Mouse (Mus musculus) limb, embryonic 11.5 days (tissue): ENCODE measurements at regions not wholly inside any gene's neighbourhood (a gene's known extent, or its start where the extent isn't known, plus 50 kb on each side); places are given as distances from the start of the nearest gene placed in this dataset.

Experiments used
- ATAC-seq: fragments of 200-750 bp; cut with Nextera tagmentation; 2 replicates; pipeline ENCODE4 v1.8.0; 2017; ENCODE audit warnings: low read depth; ENCODE audit not compliant: insufficient number of reproducible peaks, low FRiP score, low TSS enrichment
- DNase-seq: peaks from one replicate; pipeline ENCODE4 v3.0.0-alpha.2; 2015; ENCODE audit warnings: low spot score
- H3K27ac ChIP-seq: fragments of 300-500 bp; sonication (generic); replicated peaks from 2 replicates; pipeline ENCODE4 v1.5.1; 2014; ENCODE audit warnings: low read depth, mild to moderate bottlenecking, low read length
- H3K27me3 ChIP-seq: fragments of 300-500 bp; sonication (generic); 2 replicates; pipeline ENCODE4 v1.6.1; 2014; ENCODE audit warnings: mild to moderate bottlenecking, low read length, mixed read lengths; ENCODE audit not compliant: control insufficient read depth, insufficient read depth
- H3K36me3 ChIP-seq: fragments of 300-500 bp; sonication (generic); 2 replicates; pipeline ENCODE4 v1.6.1; 2014; ENCODE audit warnings: mild to moderate bottlenecking, low read length, moderate library complexity, mixed read lengths; ENCODE audit not compliant: control insufficient read depth, insufficient read depth
- H3K4me1 ChIP-seq: fragments of 300-500 bp; sonication (generic); 2 replicates; pipeline ENCODE4 v1.6.1; 2014; ENCODE audit warnings: low read length, mixed read lengths; ENCODE audit not compliant: control insufficient read depth, insufficient read depth
- H3K4me2 ChIP-seq: fragments of 300-500 bp; sonication (generic); 2 replicates; pipeline ENCODE4 v1.6.1; 2014; ENCODE audit warnings: low read depth, mild to moderate bottlenecking, moderate library complexity; ENCODE audit not compliant: severe bottlenecking
- H3K4me3 ChIP-seq: fragments of 300-500 bp; sonication (generic); 2 replicates; pipeline ENCODE4 v1.5.1; 2014; ENCODE audit warnings: low read depth, low read length
- H3K9ac ChIP-seq: fragments of 300-500 bp; sonication (generic); 2 replicates; pipeline ENCODE4 v1.6.1; 2014; ENCODE audit warnings: mild to moderate bottlenecking, low read length
- H3K9me3 ChIP-seq: fragments of 300-500 bp; sonication (generic); 2 replicates; pipeline ENCODE4 v1.6.1; 2016; ENCODE audit warnings: low read length; ENCODE audit not compliant: control insufficient read depth
- WGBS: fragments of 180-500 bp; shearing (Covaris S2); extraction: QIAGEN DNeasy Blood & Tissue Kit; methylation state at CpG from one replicate; pipeline ENCODE4 v1.1.7; 2014; 5-methylcytosine and 5-hydroxymethylcytosine counted together

DNA sequence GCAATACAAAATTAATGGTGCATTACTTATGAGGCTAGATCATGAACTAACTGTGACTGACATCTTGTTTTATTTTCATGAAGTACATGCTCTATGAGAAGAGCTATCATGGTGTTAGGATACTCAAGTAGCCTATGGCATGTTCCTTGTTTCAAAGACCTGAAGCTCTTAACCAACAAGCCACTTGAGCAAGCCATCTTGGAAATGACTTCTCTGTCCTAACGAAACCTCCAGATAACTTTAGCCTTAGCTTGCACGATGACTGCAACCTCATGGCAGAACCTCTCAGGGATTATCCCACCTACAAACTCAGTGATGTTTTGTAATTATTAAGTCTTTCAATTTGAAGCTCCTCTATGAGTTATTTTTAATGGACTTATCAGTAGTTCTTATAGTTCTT is 362.3 kb upstream of the Marcks start:
- ATAC-seq (no peak), DNase-seq (no peak)
- no peaks in the 10 kb centered on the region for H3K4me1 ChIP-seq
- no peaks in the 10 kb centered on the region for H3K9me3 ChIP-seq
- H3K36me3 ChIP-seq = no peaks in the 10 kb centered on the region
- 92% methylated on average over 2 of the region's 2 CpGs for WGBS
- no peak overlapping the region for H3K27ac ChIP-seq
- H3K27me3 ChIP-seq = no peaks in the 10 kb centered on the region
- H3K4me3 ChIP-seq = no peak overlapping the region
- no peak overlapping the region for H3K9ac ChIP-seq
- H3K4me2 ChIP-seq = no peak overlapping the region

DNA sequence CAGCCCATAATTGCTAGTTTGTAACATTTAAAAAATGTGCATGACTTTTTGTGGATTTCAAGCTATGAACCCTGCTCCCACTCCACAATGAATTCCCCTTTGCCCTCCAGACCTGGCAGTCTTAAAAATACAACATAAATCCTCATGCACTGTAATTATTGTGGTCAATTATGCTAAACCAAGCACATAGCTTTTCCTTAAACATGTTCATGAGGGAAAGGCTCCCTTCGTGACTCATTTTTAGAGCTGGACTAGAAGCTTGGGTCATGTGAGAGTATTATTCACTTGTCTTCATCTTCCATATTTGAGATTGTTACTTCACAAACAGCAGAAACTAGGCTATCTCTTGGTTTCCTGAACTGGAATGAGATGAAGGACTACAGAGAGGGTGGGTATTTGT is 356.7 kb upstream of the Marcks start:
- H3K27ac ChIP-seq = no peak overlapping the region
- 72% methylated on average over 1 of the region's 1 CpGs for WGBS
- no peak overlapping the region for H3K4me3 ChIP-seq
- DNase-seq (no peak), ATAC-seq (no peak)
- H3K9me3 ChIP-seq = no peaks in the 10 kb centered on the region
- no peaks in the 10 kb centered on the region for H3K36me3 ChIP-seq
- H3K4me1 ChIP-seq = no peaks in the 10 kb centered on the region
- no peaks in the 10 kb centered on the region for H3K27me3 ChIP-seq
- no peak overlapping the region for H3K4me2 ChIP-seq
- no peak overlapping the region for H3K9ac ChIP-seq

DNA sequence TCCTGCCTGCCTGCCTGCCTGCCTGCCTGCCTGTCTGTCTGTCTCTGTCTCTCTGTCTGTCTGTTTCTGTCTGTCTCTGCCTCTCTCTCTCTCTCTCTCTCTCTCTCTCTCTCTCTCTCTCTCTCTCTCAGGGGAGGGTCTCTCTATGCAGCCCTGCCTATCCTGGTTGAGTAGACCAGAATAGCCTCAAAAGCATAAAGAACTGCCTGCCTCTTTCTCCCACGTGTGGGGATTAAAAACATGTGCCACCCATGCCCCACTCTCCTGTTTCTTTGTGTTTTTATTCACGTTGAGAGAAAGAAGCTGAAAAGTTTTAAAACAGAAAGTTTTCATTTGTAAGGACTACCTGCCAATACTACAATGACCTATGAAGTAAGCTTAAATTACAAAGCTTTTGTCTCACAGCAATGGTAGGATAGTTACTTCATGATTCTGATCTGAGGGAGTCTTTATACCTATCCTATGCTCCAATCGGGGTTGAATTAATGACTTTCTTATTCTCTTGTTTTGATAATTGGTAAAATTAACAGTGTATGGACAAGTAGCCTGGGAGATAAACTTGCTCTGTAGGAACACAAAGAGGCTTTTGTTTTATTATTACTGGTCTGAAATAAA is 355.9 kb upstream of the Marcks start:
- no peak overlapping the region for H3K27ac ChIP-seq
- no peak for DNase-seq
- no peaks in the 10 kb centered on the region for H3K9me3 ChIP-seq
- H3K4me1 ChIP-seq = no peaks in the 10 kb centered on the region
- ATAC-seq = no peak
- 41% methylated on average over 3 of the region's 3 CpGs for WGBS
- no peaks in the 10 kb centered on the region for H3K27me3 ChIP-seq
- H3K4me2 ChIP-seq = no peak overlapping the region
- H3K36me3 ChIP-seq = no peaks in the 10 kb centered on the region
- no peak overlapping the region for H3K4me3 ChIP-seq
- no peak overlapping the region for H3K9ac ChIP-seq

DNA sequence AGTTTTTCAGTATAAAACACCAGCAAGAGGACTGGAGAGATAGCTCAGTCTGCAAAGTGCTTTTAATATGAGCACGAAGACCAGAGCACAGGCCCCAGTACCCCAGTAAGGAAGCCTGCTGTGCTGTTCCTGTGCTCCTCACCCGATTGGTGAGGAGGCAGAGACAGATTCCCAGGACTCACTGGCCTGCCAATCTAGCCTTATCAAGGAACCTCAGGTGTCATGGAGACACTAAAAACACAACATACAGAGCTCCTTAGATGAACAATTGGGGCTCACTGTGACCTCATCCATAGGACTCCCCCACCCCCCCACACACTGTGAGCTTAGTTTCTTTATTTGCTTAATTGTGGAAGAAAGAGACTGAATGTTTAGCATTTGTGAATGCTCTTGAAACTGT is 355.4 kb upstream of the Marcks start:
- WGBS = 54% methylated on average over 2 of the region's 2 CpGs

DNA sequence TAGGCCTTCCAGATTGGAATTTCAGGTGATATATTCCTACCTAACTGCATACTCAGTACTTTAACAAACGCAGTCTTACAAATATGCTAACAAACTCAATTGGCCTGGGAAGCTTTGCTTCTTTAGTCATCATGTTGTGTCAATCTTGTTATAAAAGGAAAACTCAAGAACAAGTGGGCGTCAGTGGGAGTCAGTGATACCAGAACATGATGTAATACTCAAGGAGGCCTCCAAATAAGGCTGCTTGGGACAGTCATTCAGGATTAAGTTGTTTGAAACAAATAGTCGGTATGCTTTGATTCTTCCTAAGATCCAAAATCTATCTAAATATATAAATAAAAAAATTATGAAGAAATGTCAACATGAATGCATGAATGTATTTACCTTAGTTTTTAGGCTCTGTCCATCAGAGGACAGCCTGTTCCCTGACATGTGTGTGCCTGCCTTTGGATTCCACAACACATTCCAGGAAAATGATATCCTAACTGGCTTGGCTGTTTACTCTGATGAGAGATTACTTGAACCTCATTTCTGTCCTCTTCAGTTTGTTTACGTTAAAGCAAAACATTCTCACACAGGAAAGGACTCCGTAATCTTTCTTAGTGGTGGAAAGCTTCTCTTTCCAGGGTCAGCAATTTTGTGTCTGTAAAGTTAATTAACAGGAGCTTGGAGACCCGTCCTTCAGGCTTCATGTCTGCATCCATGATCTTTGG is 345.7 kb upstream of the Marcks start:
- Histone ChIP-seq H3K27ac (no peak overlapping the region), H3K4me3 (no peak overlapping the region), H3K4me1 (no peaks in the 10 kb centered on the region), H3K36me3 (no peaks in the 10 kb centered on the region), H3K27me3 (no peaks in the 10 kb centered on the region), H3K9me3 (no peaks in the 10 kb centered on the region), H3K4me2 (no peak overlapping the region), H3K9ac (no peak overlapping the region)
- DNase-seq (no peak), ATAC-seq (no peak)
- WGBS = 81% methylated on average over 6 of the region's 6 CpGs

More for the DNA sequence above, 355.4 kb upstream of the Marcks start:
- no peak for ATAC-seq
- no peak for DNase-seq
- H3K4me3 ChIP-seq = no peak overlapping the region
- no peak overlapping the region for H3K27ac ChIP-seq
- H3K9me3 ChIP-seq = no peaks in the 10 kb centered on the region
- no peaks in the 10 kb centered on the region for H3K36me3 ChIP-seq
- H3K27me3 ChIP-seq = no peaks in the 10 kb centered on the region
- no peaks in the 10 kb centered on the region for H3K4me1 ChIP-seq
- H3K4me2 ChIP-seq = no peak overlapping the region
- H3K9ac ChIP-seq = no peak overlapping the region

DNA sequence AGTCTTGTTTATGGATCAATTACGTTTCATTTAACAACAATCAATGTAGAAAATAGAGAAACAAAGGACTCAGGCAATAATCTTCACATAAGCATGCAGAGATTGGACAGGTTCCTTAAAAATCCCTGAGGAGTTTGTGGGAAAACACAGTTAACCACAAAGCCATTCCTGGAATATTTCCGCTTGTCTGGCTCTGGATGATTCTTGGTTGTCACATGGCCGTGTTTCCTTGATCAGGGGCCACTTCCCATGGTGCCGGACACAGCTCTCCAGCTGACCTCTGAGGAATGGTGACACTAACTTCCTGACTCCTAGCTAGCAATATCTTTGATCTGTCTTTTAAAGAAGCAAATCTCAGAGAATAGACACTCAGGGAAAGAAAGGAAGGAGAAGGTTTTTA is 344.8 kb upstream of the Marcks start:
- Histone ChIP-seq H3K36me3 (no peaks in the 10 kb centered on the region), H3K9me3 (no peaks in the 10 kb centered on the region), H3K27ac (no peak overlapping the region), H3K27me3 (no peaks in the 10 kb centered on the region), H3K9ac (no peak overlapping the region), H3K4me2 (no peak overlapping the region), H3K4me3 (no peak overlapping the region), H3K4me1 (no peaks in the 10 kb centered on the region)
- DNase-seq (no peak), ATAC-seq (no peak)
- 54% methylated on average over 4 of the region's 4 CpGs for WGBS

DNA sequence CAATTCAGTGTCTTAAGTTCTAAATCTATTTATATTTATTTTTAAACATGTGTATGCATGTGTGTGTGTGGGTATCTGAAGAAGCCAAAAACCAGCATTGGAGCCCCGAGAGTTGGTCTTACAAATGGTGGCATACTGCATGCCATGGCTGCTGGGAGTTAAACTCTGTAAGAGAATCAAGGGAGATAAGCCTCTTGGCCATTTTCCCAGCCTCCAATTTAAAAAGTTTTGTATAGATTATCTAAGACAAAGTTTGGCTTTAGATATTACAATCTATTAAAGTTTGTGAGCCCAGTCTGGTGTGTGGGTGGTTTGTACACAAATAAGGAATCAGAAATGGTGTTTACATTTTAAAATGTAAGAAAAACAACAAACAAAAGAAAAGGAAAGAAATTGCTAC is 343.2 kb upstream of the Marcks start:
- Histone ChIP-seq H3K27me3 (no peaks in the 10 kb centered on the region), H3K27ac (no peak overlapping the region), H3K4me2 (no peak overlapping the region), H3K4me1 (no peaks in the 10 kb centered on the region), H3K9me3 (no peaks in the 10 kb centered on the region), H3K4me3 (no peak overlapping the region), H3K9ac (no peak overlapping the region), H3K36me3 (no peaks in the 10 kb centered on the region)
- ATAC-seq = no peak
- 82% methylated on average over 1 of the region's 1 CpGs for WGBS
- no peak for DNase-seq

DNA sequence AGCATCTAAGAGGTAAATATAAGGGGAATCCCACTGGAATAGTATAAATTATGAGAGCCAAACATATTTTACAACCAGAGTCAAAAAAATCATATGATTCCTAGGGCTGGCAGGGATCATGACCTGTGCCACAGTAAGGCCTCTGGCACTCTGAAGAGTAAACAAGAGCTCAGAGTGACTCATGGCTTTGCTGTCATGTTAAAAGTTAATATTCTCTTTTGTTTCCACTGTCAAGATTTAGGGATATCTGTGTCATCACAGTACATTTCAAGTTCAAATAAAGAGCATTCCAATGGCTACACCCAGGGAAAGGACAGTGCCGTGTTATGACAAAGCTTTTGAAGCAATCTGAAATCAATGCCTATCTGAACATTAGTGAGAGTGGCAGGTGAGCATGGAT is 341.6 kb upstream of the Marcks start:
- DNase-seq (no peak), ATAC-seq (no peak)
- no peaks in the 10 kb centered on the region for H3K9me3 ChIP-seq
- no peak overlapping the region for H3K4me2 ChIP-seq
- H3K27ac ChIP-seq = no peak overlapping the region
- no peak overlapping the region for H3K9ac ChIP-seq
- WGBS = 79% methylated on average over 1 of the region's 1 CpGs
- H3K4me1 ChIP-seq = no peaks in the 10 kb centered on the region
- no peaks in the 10 kb centered on the region for H3K27me3 ChIP-seq
- H3K4me3 ChIP-seq = no peak overlapping the region
- no peaks in the 10 kb centered on the region for H3K36me3 ChIP-seq

DNA sequence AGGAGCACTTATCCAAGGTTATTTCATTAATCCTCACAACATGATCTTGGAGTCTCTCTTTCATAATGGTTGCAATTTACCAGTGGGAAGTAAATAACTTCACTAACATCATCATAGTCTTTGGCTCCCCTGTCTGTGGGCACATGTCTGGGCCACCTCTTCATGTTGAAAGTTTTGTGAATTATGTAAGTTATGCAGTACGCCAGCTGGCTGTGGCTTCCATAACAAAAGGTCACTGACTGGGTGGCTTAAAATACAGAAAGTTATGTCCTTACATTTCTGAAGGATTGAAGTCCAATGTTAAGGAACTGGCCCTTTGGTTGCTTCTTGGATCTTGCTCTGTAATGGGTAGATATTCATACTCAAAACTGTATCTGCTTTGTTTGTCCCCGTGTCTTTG is 339.4 kb upstream of the Marcks start:
- H3K27ac ChIP-seq = no peak overlapping the region
- no peak overlapping the region for H3K4me3 ChIP-seq
- H3K4me2 ChIP-seq = no peak overlapping the region
- H3K27me3 ChIP-seq = no peaks in the 10 kb centered on the region
- H3K9ac ChIP-seq = no peak overlapping the region
- no peak for ATAC-seq
- no peaks in the 10 kb centered on the region for H3K4me1 ChIP-seq
- H3K36me3 ChIP-seq = no peaks in the 10 kb centered on the region
- 89% methylated on average over 2 of the region's 2 CpGs for WGBS
- DNase-seq = no peak
- no peaks in the 10 kb centered on the region for H3K9me3 ChIP-seq
